ENCODE assay signal across 27 mouse cellular contexts in the genomic region with DNA sequence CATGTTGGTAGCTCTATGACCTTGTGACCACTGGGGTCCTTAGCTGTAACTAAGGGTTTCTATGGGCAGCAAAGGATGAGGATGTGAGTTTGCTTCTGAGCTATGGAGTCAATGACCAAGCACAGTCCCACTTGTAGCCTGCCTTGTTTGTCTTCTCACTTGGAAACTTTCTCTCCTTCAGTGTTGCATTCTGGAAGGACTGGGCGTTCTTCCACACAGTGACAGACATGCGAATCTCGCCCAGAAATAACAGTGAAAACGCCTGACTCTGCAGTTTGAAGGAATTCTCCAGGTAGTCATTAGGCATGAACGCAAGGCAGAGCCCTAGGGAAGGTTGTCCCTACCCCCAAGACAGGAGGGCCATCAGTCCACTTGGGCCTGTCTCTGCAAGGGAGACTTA. TPM values are rescaled to one million over a fixed set of nuclear protein-coding genes. Genes with fewer than 3 reads are reported as not detected.
DNase-seq lines count a peak whose midpoint lies in the region.
"Had no signal": no experiment of that assay in that cellular context is flagged by ENCODE, and none has a peak within 500 bp of the region (broad histone marks: within the 10 kb centered on the region; RNA-seq: fewer than 3 reads in every experiment).

No protein-coding gene starts in this region.

- no peaks in the 10 kb centered on the region; the same call in 1 of the 2 replicates for H3K4me1 ChIP-seq in heart, embryonic 10.5 days
- H3K4me1 ChIP-seq: hindbrain, embryonic 10.5 days had no signal

- intact Hi-C loops in left cerebral cortex, postnatal 14 days (cut with DNase I): no loop called here

- WGBS in heart, embryonic 10.5 days: 68% methylated on average over 5 of the region's 5 CpGs

- no peaks in the 10 kb centered on the region for H3K9me3 ChIP-seq in heart, embryonic 10.5 days
- H3K9me3 ChIP-seq: embryonic facial prominence, embryonic 12.5 days; forebrain, embryonic 12.5 days; hindbrain, embryonic 10.5 days; intestine, embryonic 15.5 days had no signal

- DNase-seq in adrenal gland, postnatal 10 days: peak; percentile 53
- no peak for DNase-seq in adrenal gland, adult 8-10 months
- peak; percentile 16 for DNase-seq in heart, adult 8-10 months (ENCODE audit: low spot score)
- DNase-seq in heart, embryonic 10.5 days (ENCODE audit: low spot score): no peak
- peak; percentile 7 to 20 for DNase-seq in left cerebral cortex, postnatal 14 days (ENCODE audit: low spot score in 2 of 2)
- DNase-seq in left cerebral cortex, adult 9 months (ENCODE audit: low spot score in 2 of 2): no peak
- peak; percentile 64 for DNase-seq in adipocyte (ENCODE audit: low spot score)
- no peak for DNase-seq in lung, adult 18-20 months
- DNase-seq: cerebellum, adult 2 months; cerebellum, postnatal 25 days; thymus, postnatal 25 days had no signal

- H3K27me3 ChIP-seq in heart, embryonic 10.5 days (ENCODE audit: insufficient read depth, poor library complexity, severe bottlenecking): no peaks in the 10 kb centered on the region
- H3K27me3 ChIP-seq: embryonic facial prominence, embryonic 12.5 days; forebrain, embryonic 12.5 days; intestine, embryonic 15.5 days had no signal

- H3K4me3 ChIP-seq in heart, embryonic 10.5 days: no peak overlapping the region
- H3K4me3 ChIP-seq: embryonic facial prominence, embryonic 12.5 days; forebrain, embryonic 12.5 days; hindbrain, embryonic 10.5 days; intestine, embryonic 15.5 days had no signal

- H3K27ac ChIP-seq in heart, embryonic 10.5 days: no peak overlapping the region
- H3K27ac ChIP-seq: embryonic facial prominence, embryonic 12.5 days; hindbrain, embryonic 10.5 days; intestine, embryonic 15.5 days; macrophage had no signal

- no peaks in the 10 kb centered on the region for H3K36me3 ChIP-seq in heart, embryonic 10.5 days
- H3K36me3 ChIP-seq: embryonic facial prominence, embryonic 12.5 days; forebrain, embryonic 12.5 days; hindbrain, embryonic 10.5 days; intestine, embryonic 15.5 days had no signal

RNA-seq across cellular contexts. Expression of gene Gm11060, which starts 0.8 kb away (rescaled TPM):
- not detected for total RNA-seq in adrenal gland, postnatal 10 days (2021)
- not detected for total RNA-seq in adrenal gland, adult 8-10 months (2022)
- not detected for total RNA-seq in heart, adult 8-10 months (2022)
- not detected in 2 replicates for polyA plus RNA-seq in heart, embryonic 10.5 days (2016; fragmentation: Nextera tagmentation; extraction: Ambion mirVana)
- total RNA-seq in left cerebral cortex, postnatal 14 days (2021): not detected
- total RNA-seq: layer of hippocampus, postnatal 14 days; left cerebral cortex, adult 8-10 months; liver, adult 2 months; midbrain, postnatal 0 days had no signal
- polyA plus RNA-seq: cerebellum, adult 2 months; embryonic facial prominence, embryonic 12.5 days; forebrain, embryonic 12.5 days; heart, postnatal 0 days; hindbrain, embryonic 10.5 days; hindbrain, embryonic 16.5 days; intestine, embryonic 15.5 days; limb, embryonic 11.5 days; liver, adult 2 months; liver, embryonic 16.5 days; lung, postnatal 0 days; macrophage; midbrain, postnatal 0 days; neural tube, embryonic 14.5 days; small intestine, adult 2 months had no signal

RNA-seq across cellular contexts. Expression of gene Wt1, which starts 35.3 kb away (rescaled TPM):
- total RNA-seq in adrenal gland, postnatal 10 days (2021): 1 to 10 TPM; 2.8 to 5.1 TPM
- 1 to 10 TPM; 1.1 to 3.2 (median 2.5) TPM for total RNA-seq in adrenal gland, adult 8-10 months (2022)
- 1 to 10 TPM; 4.7 to 8.3 (median 5.3) TPM for total RNA-seq in heart, adult 8-10 months (2022)
- 36.5 and 41.9 TPM in 2 replicates for polyA plus RNA-seq in heart, embryonic 10.5 days (2016; fragmentation: Nextera tagmentation; extraction: Ambion mirVana)
- under 1 TPM; 0.36 to 0.42 TPM for total RNA-seq in left cerebral cortex, postnatal 14 days (2021)
- total RNA-seq: midbrain, postnatal 0 days had no signal
- polyA plus RNA-seq: cerebellum, adult 2 months; forebrain, embryonic 12.5 days; macrophage had no signal

Comparison
In these comparisons a context has a peak if more than half of its experiments do, and no peak if none do; other contexts are left out.
1. DNase-seq: peak in adrenal gland, postnatal 10 days (single experiment), heart, adult 8-10 months (single experiment), left cerebral cortex, postnatal 14 days (2 of 2) and adipocyte (single experiment); none in adrenal gland, adult 8-10 months (single experiment), heart, embryonic 10.5 days (single experiment), left cerebral cortex, adult 9 months (0 of 2) and lung, adult 18-20 months (0 of 2).